Mouse (Mus musculus) gastrocnemius, postnatal 4 days (tissue): ENCODE results near the gene Ddx58. TPM values are rescaled to one million over a fixed set of nuclear protein-coding genes. Genes with fewer than 3 reads are reported as not detected.

ENCODE experiments used
- DNase-seq, 2 experiments: peaks; one replicate each; pipeline ENCODE4 v3.0.0; 2021 to 2022; ENCODE audit warnings: low spot score in 2 of 2, mixed read lengths in 2 of 2
- total RNA-seq, 2 experiments: library from RNA; stranded (reverse); gene quantifications; 2 replicates each; pipeline ENCODE4 v1.2.3; 2021

Gene Ddx58
- total RNA-seq, 2 experiments from 2014 or later, result 7.4 to 8.7 TPM

DNA sequence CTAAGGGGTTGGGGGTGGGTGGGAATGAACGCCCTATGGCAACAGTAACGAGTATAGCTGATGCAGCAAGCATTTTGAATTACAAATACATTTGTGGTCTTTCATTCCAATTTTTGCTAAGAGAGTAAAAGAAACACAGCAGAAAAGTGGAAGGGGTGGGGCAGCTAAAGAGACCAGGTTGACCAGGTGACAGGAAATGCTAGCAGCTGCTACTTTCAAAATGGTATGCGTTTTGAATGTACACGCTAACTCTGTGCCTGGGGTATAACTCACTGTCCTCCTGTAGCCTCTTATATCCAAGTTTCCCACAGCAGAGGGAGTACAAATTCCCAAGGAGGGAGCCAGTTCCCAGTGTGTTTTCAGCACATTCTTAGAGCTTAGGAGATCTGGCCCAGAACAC, 2.8 kb downstream of the Ddx58 start:
- no peak for DNase-seq

DNA sequence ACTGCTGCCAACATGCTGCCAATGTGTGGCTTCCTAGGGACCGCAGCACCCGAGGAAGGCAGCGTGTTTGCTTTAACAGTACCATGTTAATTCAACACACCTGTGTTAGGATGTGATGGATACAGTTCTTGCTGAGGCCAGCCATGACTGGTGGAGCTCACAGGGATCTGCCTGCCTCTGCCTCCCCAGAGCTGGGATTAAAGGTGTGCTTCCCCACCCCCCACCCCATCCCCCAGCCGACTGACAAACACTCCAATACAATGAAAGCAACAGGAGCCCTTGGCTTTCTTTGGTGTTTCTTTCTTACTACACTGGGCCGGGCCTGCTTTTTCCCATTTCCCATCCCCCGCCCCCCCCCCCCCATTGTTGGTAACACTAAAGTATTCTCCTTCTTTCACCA, 5.4 kb downstream of the Ddx58 start:
- no peak for DNase-seq

DNA sequence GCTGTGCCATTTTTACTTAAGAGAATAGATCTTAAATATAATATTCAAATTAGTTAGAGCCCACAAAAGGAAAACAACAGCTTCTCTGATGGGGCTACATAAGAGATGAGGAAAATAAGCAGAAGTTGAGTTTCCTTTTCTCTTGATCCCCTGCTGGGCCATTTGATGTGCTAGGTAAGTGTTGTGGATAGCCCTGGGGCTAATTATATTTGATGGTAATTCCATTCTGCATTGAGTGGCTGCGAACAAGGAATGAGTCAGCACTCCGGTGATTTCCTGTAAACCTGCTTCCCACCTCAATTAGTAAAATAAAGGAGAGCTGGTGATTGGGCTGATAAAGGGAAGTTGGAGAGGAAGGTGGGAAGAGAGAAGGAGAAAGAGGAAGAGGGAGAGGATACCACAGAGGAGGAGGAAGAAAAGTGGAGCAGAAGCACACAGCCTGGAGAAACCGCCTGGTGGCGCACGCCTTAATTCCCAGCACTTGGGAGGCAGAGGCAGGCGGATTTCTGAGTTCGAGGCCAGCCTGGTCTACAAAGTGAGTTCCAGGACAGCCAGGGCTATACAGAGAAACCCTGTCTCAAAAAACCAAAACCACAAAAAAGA, 6.5 kb downstream of the Ddx58 start:
- DNase-seq, result no peak

DNA sequence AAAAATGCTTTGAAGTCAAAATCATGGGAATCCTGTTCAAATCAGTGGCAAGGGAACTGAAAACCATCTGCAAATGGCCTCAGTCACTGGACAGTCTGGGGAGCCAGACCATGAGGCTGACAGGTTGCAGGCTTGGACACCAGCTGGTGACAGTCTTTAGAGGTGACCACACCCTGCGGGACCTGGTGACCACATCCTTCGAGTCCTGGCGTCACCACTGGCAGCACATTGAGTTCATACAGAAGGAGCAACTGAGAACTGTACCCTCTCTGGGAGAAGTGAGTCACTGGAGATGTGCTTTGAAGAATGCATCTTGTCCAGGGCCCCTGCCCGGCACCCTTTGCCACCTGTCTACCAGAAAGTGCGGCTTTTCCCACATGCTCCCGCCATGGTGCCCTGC, 9.9 kb downstream of the Ddx58 start:
- DNase-seq, result no peak

DNA sequence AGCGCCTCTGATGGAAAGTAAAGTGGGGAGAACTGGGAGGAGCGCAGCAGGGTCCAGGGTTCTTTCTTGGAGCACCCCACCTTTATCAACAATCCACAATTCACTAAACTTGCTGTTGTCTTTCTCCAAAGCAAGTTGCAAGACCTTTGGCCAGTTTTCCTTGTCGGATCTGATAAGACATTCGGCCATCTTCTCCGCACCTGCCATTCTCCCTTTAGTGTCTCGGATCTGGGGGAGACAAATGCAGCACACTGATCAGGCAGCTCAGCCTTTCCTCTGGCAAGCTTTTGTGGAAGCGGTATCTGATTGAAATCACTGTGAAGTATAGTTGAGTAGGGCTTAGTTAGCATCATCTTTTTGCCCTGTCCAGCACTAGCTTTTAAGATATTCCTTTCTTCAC, 11.7 kb downstream of the Ddx58 start:
- DNase-seq, result no peak

DNA sequence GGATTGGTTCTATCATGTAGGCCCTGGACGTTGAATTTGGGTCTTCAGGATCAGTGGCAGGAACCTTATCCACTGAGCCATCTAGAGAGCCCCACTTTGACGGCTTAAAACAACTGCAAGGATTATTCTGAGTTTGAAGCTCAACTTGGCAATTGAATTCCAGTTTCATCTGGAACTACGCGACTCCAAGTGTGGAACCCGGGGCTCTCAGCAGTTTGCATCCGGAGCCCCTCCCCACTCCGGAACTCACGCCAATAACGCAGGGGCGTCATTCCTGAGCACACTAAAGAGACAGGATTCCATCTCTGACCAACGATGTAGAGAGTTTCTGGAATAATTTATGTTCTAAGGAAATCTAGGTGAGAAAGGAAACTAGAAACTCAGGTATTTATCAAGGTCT, 12.5 kb downstream of the Ddx58 start:
- DNase-seq, result no peak

DNA sequence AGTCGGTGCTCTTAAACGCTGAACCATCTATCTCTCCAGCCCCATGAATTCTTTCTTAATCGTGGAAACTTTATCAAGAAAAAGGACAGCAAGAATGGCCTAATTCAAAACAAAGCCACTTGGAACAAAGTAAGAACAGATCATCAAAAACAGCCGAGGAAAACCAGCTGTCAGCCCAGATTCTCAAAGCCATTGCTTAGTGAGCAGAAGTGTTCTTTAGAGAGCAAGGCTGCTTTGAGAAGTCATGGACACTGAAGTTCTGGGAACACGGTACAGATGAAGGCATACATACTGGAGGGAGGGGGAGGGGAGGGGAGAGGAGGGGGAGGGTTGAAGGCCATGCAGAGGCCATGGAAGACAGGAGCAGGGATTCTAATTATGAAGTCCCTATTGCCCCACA, 13.5 kb downstream of the Ddx58 start:
- no peak for DNase-seq

DNA sequence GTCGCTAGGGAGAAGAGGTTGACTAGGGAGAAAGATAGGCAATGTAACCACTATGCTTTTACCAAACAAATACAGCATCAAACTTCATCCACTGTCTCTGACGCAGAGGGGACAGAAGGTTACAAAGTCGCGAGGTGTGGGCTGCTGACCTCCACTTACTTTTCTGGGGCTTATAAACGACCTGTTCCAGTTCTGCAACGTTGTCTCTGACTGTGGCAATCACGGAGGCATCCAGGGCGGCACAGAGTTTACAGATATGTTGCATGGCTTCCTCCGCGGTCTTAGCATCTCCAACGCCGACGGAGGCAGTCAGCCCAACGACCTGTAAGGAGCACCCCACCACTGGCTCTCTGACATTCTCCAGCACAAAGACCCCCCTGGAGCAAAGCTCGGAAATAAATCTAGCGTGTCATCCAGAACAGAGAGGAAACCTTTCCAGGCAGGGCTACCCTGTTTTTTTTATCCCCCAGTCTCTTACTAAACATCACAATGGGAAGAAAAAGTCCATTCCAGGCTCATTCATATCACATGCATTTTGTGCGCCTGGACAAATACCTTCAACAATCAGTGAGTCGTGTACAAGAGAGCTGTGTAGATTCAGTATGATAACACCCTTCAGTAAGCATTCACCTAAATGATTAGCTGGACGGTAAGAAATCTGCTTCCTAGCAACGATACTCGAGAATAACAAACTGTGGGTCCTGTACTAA, 17.6 kb downstream of the Ddx58 start:
- no peak for DNase-seq

DNA sequence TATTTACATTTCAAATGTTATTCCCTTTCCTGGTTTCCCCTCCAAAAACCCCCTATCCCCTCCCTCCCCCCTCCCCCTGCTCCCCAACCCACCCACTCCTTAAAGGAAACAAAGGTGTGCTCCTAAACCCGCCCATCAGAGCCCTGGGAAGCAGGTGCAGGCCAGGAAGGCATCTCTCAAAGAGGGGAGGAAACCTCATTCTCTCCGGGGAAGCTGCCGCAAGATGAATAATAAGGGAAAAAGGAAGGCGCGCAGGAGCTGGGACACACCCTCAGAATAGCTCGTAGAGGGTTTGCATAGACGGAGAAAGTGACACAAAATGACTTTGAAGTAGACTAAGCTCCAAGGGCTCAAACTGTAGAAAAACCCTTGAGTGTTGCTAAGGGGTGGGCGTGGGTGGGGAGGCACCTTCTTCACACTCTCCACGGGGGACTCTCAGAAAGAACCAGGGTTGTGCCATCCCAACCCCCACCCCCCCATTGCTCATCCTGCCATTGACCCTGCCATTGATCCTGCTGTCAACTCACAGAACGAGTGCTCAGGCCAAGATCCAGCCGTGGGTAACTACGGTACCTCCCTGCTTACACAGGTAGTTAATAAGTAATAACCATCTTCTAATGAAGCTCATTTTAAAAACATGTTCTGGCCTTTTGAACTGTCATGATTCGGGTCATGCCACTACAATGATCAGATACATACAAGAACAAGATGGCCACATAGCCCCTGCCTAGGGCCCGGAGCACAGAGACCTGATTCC, 18.4 kb downstream of the Ddx58 start:
- DNase-seq, result no peak

DNA sequence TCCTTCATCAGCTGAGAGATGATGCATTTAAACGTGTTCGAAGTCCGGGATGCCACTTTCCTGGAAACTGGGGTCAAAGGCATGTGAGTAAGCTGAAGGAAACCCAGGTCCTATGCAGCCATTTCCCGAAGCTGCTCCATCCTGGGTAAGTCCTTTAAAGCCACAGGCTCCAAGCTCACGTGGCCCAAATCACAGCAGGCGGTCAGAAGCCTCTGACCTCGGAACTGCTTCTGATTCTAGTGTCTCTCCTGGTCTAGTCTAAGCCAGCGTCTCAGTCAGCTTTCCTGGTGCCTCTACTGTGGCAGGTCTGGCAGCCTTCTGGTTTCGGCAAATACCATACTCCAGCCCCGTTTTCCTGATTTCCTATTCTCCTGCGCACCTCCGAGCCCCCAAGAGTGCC, 19.2 kb downstream of the Ddx58 start:
- DNase-seq, result no peak

DNA sequence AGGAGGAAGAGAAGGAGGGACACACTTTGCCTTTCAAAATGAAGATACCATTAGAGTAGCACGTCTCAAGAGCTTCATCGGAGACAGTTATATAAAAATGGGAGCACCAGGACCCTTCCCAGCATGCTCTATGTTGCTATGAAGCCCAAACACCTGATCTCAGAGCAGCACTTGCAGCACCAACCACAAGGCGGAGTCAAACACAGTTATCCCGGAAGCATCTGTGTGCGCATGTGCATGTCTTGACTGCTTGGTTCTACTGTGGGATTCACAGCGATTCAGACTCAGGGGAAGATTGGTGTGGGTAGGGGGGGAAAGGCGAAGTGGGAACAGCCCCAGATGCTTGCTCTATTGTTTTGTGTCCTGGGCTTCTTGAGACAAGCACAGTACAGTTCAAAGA, 21.2 kb downstream of the Ddx58 start:
- DNase-seq, result no peak

DNA sequence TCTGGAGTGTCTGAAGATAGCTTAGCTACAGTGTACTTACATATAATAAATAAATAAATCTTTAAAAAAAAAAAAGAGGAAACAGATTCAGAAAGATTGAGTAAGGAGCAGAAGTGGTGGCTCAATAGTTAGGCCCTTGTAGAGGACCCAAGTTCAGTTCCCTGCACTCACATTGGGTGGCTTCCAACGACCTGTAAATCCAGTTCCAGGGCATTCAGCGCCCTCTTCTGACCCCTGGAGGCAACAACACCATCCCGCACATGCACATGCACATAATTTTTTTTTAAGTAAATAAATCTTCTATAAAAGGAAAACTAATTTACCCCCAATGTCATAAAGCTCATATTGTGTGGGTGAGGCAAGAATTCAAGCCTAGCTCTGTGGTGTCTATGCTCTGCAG, 21.7 kb downstream of the Ddx58 start:
- no peak for DNase-seq

DNA sequence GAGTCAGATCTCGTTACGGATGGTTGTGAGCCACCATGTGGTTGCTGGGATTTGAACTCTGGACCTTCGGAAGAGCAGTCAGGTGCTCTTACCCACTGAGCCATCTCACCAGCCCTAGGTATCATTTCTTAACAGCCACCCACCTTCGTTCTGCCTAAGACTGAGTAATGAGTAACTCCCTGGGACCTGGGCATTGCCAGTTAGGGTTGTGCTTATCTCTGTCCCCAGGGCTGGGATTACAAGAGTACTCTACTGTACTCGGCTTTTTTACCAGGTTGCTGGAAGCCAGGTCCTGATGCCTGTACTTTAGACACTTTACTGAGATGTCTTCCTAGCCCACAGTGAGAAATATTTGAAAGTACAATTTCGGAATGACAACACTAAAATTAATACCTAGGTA, 27.5 kb downstream of the Ddx58 start:
- DNase-seq, result no peak

DNA sequence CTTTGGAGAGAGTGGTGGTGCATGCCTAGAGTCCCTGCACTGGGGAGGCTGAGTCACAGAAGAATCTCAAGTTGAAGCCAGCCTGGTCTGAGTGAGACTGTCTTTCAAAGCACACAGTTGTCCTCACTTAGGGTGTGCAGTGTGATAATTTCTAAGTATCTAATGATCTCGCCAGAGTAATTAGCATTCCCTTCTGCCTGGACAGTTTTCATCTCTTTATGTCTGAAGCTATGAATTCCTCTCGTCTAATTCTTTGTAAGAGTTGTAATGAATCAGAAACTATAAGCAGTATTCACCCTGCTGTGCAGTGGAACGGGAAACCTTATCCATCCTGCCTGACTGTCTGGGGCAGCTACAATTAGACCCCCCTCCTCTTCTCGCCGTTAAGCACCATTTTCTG, 31.9 kb downstream of the Ddx58 start:
- DNase-seq, result no peak

DNA sequence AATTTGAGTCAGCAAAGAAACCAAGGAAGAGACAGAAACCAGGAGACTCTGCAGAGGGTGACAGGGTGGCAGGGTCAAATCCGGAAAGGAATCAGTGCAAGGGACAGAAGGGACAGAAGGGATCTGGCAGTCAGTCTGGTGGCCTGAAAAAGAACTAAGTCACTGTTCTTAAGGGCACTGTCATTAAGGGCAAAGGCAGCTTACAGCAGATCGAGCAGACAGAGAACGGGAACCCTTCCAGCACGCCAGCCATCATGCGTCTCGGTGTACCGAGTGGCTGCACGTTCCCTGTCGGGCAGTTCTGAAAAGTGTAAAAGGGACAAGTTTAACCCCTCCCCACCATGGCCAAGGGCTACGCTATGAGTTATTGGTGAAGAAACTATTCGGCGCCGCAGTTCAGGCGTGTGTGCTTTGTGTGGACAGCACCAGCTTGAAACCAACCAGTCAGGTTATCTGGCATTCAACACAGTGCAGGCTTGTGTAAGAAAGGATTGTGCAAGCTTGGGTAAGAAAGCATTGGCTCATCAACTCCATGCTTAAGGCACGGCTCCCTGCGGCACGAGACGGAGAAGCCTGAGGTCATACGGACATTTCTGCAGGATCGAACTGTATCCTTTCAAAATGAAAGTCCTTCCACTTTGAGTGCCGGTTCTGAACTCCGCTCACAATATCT, 34.3 kb downstream of the Ddx58 start:
- DNase-seq, result no peak

DNA sequence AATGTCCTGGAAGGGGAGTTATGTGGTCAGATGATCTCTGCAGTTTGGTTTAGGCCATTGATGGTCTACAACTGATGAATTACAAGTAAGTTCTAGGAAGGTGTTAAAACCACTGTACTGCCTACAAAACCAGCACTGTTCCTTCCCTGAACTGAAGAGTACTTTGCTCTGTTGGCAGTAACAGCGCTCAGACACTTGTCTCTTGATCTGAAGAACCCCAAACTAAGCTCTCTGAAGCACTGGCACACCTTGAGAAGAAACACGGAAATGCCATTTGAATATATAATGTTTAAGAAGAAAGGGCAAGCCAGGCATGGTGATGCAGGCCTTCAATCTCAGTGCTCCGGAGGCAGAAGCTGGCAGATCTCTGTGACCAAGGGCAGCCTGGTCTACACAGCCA, 35.3 kb downstream of the Ddx58 start:
- no peak for DNase-seq

DNA sequence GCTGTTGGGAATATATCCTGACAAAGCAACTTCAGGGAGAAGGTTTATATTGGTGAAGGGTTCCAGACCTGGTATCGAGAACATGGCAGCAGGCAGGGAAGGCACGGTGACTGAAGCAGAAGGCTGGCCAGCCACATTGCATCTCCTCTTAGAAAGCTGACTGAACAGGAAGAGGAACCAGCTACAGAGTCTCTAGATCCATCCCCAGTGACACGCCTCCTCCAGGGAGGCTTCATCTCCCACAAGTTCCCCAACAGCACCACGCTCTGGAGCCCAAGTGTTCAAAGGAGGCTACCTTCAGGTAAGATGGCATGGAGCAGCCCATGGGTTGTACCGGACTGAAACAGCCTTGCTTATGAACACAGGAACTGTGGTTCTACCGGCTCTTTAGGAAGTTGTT, 37.4 kb downstream of the Ddx58 start:
- no peak for DNase-seq

DNA sequence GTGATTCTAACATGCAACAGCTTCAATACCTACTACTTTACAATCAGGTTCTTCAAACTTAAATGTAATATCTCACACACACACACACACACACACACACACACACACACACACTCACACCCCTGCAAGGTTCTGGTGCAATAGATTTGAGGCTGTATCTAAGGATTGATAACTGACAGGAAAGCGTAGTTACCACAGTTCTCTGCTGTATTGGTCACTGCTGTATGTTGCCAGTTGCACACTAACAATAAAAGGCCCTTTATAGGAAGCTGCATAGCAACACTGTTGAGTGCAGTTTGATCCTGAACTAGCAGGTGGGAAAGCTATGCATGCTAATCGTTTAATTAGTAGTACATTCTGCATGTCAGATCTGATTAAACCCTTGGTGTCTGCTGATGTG, 44.3 kb downstream of the Ddx58 start:
- no peak for DNase-seq

DNA sequence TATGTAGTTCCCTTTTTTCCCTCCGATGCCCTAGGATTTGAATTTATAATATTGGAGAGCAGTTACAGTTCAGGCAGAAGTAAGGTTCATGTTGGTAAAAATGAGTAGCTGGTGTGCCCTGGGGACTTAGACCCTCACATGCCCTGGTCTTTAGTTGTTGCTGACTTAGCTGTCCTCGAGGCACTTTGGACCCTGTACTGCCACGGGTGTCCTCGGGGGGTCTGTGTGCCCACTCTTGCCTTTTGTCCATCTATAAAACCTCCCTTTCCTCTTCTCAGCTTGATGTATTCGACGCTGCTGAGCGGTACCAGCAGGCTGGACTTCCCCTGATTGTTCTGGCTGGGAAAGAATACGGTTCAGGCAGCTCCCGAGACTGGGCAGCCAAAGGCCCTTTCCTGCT, 46.2 kb downstream of the Ddx58 start:
- no peak for DNase-seq

DNA sequence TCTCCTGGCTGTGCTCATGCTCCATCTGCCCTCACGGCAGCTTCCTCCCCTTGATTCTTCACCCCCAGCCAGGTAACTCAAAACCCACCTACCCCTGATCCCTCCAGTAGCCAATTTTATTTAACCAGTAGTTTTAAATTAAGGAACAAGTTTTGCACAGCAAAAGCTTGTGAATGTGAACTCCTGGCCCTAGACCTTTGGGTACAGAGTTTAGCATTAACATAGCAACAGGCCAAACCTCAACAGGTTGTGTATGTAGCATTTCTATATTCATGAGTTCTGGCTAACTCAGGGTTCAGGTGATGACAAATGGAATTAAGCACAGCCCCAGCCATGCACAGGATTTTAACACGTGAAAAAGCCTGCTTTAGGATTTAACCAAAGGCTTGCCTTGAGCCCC, 47.4 kb downstream of the Ddx58 start:
- DNase-seq, result no peak

DNA sequence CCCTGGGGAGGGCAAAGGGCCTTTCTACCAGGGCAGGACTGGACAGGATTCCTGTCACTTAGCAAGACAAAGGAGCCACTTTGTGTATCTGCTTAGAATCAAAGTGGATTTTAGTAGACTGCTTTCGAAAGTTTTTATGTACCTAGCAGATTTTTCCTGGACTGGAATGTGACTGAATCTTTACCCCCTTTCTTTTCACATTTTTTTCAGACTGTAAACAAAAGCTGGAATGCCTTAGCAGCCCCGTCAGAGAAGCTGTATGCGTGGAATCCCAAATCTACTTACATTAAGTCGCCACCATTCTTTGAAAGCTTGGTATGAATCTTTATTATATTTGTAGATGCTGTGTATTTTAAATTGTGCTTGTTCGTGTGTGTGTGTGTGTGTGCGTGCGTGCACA, 51.7 kb downstream of the Ddx58 start:
- DNase-seq, result no peak

DNA sequence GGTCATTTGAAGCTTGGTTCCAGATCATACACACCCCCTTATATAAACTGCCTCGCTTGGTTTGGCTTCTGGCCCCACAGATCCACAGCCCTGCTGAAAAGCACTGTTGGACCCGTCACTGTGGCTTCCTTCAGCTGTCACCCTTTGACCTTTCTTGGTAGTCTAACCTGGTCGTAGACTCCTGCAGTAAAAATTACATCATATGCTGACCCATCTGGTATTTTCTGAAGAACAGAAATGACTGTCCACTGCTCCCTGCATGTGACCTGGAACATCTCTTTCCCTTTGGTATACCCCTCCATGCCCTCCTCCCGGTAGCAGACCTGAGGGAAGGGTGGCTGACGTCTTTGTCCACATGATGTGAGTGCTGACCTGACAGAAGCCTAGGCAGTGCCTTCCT, 55.2 kb downstream of the Ddx58 start:
- no peak for DNase-seq
